Mouse (Mus musculus) heart, postnatal 0 days (tissue): ENCODE measurements around the gene Olfr641. TPM values are rescaled to one million over a fixed set of nuclear protein-coding genes. Genes with fewer than 3 reads are reported as not detected.

Source experiments
- ATAC-seq: fragments of 200-750 bp; cut with Nextera tagmentation; 2 replicates; pipeline ENCODE4 v1.8.0; 2017; ENCODE audit warnings: low read depth, moderate number of reproducible peaks, moderate library complexity; ENCODE audit not compliant: insufficient read depth
- DNase-seq: peaks from one replicate; pipeline ENCODE4 v3.0.0-alpha.2; 2016; ENCODE audit warnings: low spot score
- H3K27ac ChIP-seq: fragments of 300-500 bp; sonication (generic); 2 replicates; pipeline ENCODE4 v1.5.1; 2014; ENCODE audit warnings: low read depth, mild to moderate bottlenecking
- H3K27me3 ChIP-seq: fragments of 300-500 bp; sonication (generic); 2 replicates; pipeline ENCODE4 v1.6.1; 2014; ENCODE audit warnings: low read length, mixed read lengths; ENCODE audit not compliant: control insufficient read depth, insufficient read depth
- H3K36me3 ChIP-seq: fragments of 300-500 bp; sonication (generic); replicated peaks from 2 replicates; pipeline ENCODE4 v1.6.1; 2014; ENCODE audit warnings: low read length, mixed read lengths; ENCODE audit not compliant: control insufficient read depth, insufficient read depth
- H3K4me1 ChIP-seq: fragments of 300-500 bp; sonication (generic); 2 replicates; pipeline ENCODE4 v1.6.1; 2014; ENCODE audit warnings: antibody characterized with exemption; ENCODE audit not compliant: control insufficient read depth, insufficient read depth
- H3K4me2 ChIP-seq: fragments of 300-500 bp; sonication (generic); 2 replicates; pipeline ENCODE4 v1.6.1; 2014; ENCODE audit warnings: low read depth, mild to moderate bottlenecking, low read length, moderate library complexity
- H3K4me3 ChIP-seq: fragments of 300-500 bp; sonication (generic); 2 replicates; pipeline ENCODE4 v1.5.1; 2014; ENCODE audit warnings: low read depth, low read length
- H3K9ac ChIP-seq: fragments of 300-500 bp; sonication (generic); replicated peaks from 2 replicates; pipeline ENCODE4 v1.6.1; 2014; ENCODE audit warnings: low read depth, low read length, mixed read lengths
- H3K9me3 ChIP-seq: fragments of 300-500 bp; sonication (generic); replicated peaks from 2 replicates; pipeline ENCODE4 v1.6.1; 2016; ENCODE audit warnings: low read length; ENCODE audit not compliant: control insufficient read depth
- CTCF ChIP-seq: IDR thresholded peaks from 2 replicates; pipeline ENCODE4 v1.5.1; 2016; ENCODE audit warnings: antibody characterized with exemption, control low read depth, low read depth
- EP300 ChIP-seq: IDR thresholded peaks from 2 replicates; pipeline ENCODE4 v1.6.1; 2016; ENCODE audit warnings: antibody characterized with exemption, low read depth
- WGBS: fragments of 180-500 bp; shearing (Covaris S2); extraction: QIAGEN DNeasy Blood & Tissue Kit; methylation state at CpG from one replicate; pipeline ENCODE4 v1.1.7; 2014; 5-methylcytosine and 5-hydroxymethylcytosine counted together
- polyA plus RNA-seq: library from polyadenylated mRNA; unstranded; fragments of >200 nt; fragmentation: Nextera tagmentation; extraction: Ambion mirVana; gene quantifications from 2 replicates; pipeline ENCODE4 v1.2.1, GENCODE M21; 2015
- total RNA-seq: library from RNA; depleted of rRNA; stranded (reverse); fragments of >200 nt; gene quantifications from 2 replicates; pipeline ENCODE4 v1.2.3, GENCODE M21; 2014; ENCODE audit warnings: low replicate concordance

The Olfr641 gene
- total and polyA plus RNA-seq, 2 experiments from 2014 or later = not detected

GRCm38 (mm10) chr7:104025473-104025872, 9.8 kb upstream of the Olfr641 start, which contains the start of gene Olfr640:
Gene Olfr640, minus strand, starts transcription at chr7:104025573.
- no peak for DNase-seq
- Histone ChIP-seq H3K4me2 (no peak within 1 kb of the TSS), H3K9ac (no peak within 1 kb of the TSS), H3K36me3 (no peaks in the 10 kb centered on the region), H3K4me3 (no peak within 1 kb of the TSS), H3K27me3 (no peaks in the 10 kb centered on the region), H3K4me1 (no peaks in the 10 kb centered on the region), H3K9me3 (no peaks in the 10 kb centered on the region), H3K27ac (no peak within 1 kb of the TSS)
- no peak for ATAC-seq
- TF ChIP-seq CTCF (no peak), EP300 (no peak)
- 68% methylated on average over 6 of the region's 6 CpGs for WGBS

- H3K4me2 ChIP-seq = no peak overlapping the region
- H3K27me3 ChIP-seq = no peaks in the 10 kb centered on the region
- H3K27ac ChIP-seq = no peak overlapping the region
- no peak overlapping the region for H3K9ac ChIP-seq
- DNase-seq (no peak), ATAC-seq (no peak)
- TF ChIP-seq CTCF (no peak), EP300 (no peak)
- 51% methylated on average over 3 of the region's 3 CpGs for WGBS
- no peaks in the 10 kb centered on the region for H3K9me3 ChIP-seq
- H3K4me3 ChIP-seq = no peak overlapping the region
- H3K4me1 ChIP-seq = no peaks in the 10 kb centered on the region
- H3K36me3 ChIP-seq = no peaks in the 10 kb centered on the region
Observed at GRCm38 (mm10) chr7:104026978-104027377, 8.3 kb upstream of the Olfr641 start.

- no peaks in the 10 kb centered on the region for H3K4me1 ChIP-seq
- H3K36me3 ChIP-seq = no peaks in the 10 kb centered on the region
- H3K9ac ChIP-seq = no peak overlapping the region
- H3K4me2 ChIP-seq = no peak overlapping the region
- H3K27ac ChIP-seq = no peak overlapping the region
- ATAC-seq = no peak
- no peak overlapping the region for H3K4me3 ChIP-seq
- H3K9me3 ChIP-seq = no peaks in the 10 kb centered on the region
- no peak for DNase-seq
- WGBS = 70% methylated on average over 4 of the region's 4 CpGs
- H3K27me3 ChIP-seq = no peaks in the 10 kb centered on the region
- TF ChIP-seq EP300 (no peak), CTCF (no peak)
Observed at GRCm38 (mm10) chr7:104050745-104051144, 15.5 kb downstream of the Olfr641 start.

DNA sequence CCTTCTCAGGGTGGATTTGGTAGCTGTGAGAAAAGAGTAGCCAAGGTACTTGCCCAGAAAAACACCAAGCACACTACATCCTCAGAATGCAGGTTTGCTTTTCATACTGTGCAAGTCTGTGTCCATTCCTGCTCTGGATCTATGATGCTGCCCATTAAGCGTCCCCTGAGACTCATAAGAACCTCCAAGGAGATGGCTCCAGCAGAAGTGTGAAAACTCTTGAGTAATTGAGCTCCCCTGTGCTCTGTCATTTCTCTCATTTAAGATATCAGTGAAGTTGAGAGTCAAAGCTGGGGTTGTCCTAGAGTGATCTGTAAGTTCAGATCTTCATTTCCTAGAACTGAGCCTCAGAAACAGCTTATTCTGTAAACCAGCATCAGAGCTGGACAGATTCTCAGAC, 17.3 kb downstream of the Olfr641 start, which contains the start of gene Olfr642:
TSS of gene Olfr642 (minus strand) at position 101 of the 400 bp plus-strand sequence.
- no peak for ATAC-seq
- no peaks in the 10 kb centered on the region for H3K4me1 ChIP-seq
- no peaks in the 10 kb centered on the region for H3K36me3 ChIP-seq
- no peaks in the 10 kb centered on the region for H3K27me3 ChIP-seq
- no peak within 1 kb of the TSS for H3K27ac ChIP-seq
- no peaks in the 10 kb centered on the region for H3K9me3 ChIP-seq
- no peak within 1 kb of the TSS for H3K4me3 ChIP-seq
- no peak within 1 kb of the TSS for H3K9ac ChIP-seq
- DNase-seq = no peak
- WGBS = 42% methylated on average over 1 of the region's 1 CpGs
- no peak within 1 kb of the TSS for H3K4me2 ChIP-seq
- TF ChIP-seq CTCF = no peak
- TF ChIP-seq EP300 = no peak

DNA sequence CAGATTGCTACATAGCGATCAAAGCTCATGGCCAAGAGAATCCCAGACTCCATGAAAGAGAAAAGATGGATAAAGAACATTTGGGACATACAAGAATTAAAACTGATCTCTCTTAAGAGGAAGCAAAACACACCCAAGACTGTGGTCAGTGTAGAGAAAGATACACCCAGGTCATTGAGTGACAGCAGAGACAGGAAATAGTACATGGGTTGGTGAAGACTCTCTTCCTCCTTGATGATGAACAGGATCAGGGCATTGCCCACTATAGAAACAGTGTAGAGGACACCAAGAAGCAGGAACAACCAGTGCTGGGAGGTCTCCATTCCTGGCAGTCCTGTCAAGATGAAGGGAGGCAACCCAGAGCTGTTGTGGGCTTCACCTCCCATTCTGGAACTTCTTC, 24.0 kb downstream of the Olfr641 start:
- Histone ChIP-seq H3K4me3 (no peak overlapping the region), H3K4me1 (no peaks in the 10 kb centered on the region), H3K9me3 (no peaks in the 10 kb centered on the region), H3K27me3 (no peaks in the 10 kb centered on the region), H3K27ac (no peak overlapping the region), H3K36me3 (no peaks in the 10 kb centered on the region), H3K4me2 (no peak overlapping the region), H3K9ac (no peak overlapping the region)
- 77% methylated on average over 1 of the region's 1 CpGs for WGBS
- no peak for TF ChIP-seq EP300
- no peak for TF ChIP-seq CTCF
- DNase-seq (no peak), ATAC-seq (no peak)

GRCm38 (mm10) chr7:104061345-104061744, 26.1 kb downstream of the Olfr641 start, which contains the start of gene 4930516K23Rik:
Gene 4930516K23Rik, minus strand, starts transcription at chr7:104061445.
- DNase-seq (no peak), ATAC-seq (no peak)
- 36% methylated on average over 2 of the region's 2 CpGs for WGBS
- Histone ChIP-seq H3K4me3 (no peak within 1 kb of the TSS), H3K9ac (no peak within 1 kb of the TSS), H3K4me2 (no peak within 1 kb of the TSS), H3K27me3 (no peaks in the 10 kb centered on the region), H3K36me3 (no peaks in the 10 kb centered on the region), H3K27ac (no peak within 1 kb of the TSS), H3K9me3 (no peaks in the 10 kb centered on the region), H3K4me1 (no peaks in the 10 kb centered on the region)
- TF ChIP-seq CTCF (no peak), EP300 (no peak)
